Mouse (Mus musculus): ENCODE results near the gene Dio3. TPM values are rescaled to one million over a fixed set of nuclear protein-coding genes. Genes with fewer than 3 reads are reported as not detected.

The Dio3 gene
- polyA plus RNA-seq, 1 experiment from 2014 or later, result 0.45 TPM

Small RNA genes within 50 kb of the gene (microRNA-seq; reads per million reads assigned to microRNA genes)
- gene Mir1247, result 13.9 reads per million, percentile 33 among the genes with 10 or more reads in this experiment

Other genes starting within 250 kb of the Dio3 start
- gene Ppp2r5c, start 168.1 kb downstream of the Dio3 start, polyA plus RNA-seq (2015; fragmentation: Nextera tagmentation; extraction: Ambion mirVana), result 141 and 143 TPM in 2 replicates